Mouse (Mus musculus) MEL (cell line): Measurements from ENCODE around the gene Lpar6. TPM values are rescaled to one million over a fixed set of nuclear protein-coding genes. Genes with fewer than 3 reads are reported as not detected.

Experiments
- DNase-seq: peaks from one replicate; pipeline ENCODE4 v3.0.0; 2011; ENCODE audit warnings: low read depth, low spot score
- H3K27ac ChIP-seq: 2 replicates; pipeline ENCODE4 v1.5.1; 2012; ENCODE audit warnings: low read depth, mild to moderate bottlenecking, control low read depth, low read length, moderate library complexity; ENCODE audit not compliant: control insufficient read depth
- H3K27me3 ChIP-seq, 2 experiments: fragments of 150-350 bp in 1 of 2; sonication (generic) in 1 of 2; 2 replicates each; pipeline ENCODE4 v1.6.1; 2012; ENCODE audit warnings: low read length in 2 of 2, mild to moderate bottlenecking in 2 of 2, improper control_type of control experiment in 1 of 2, moderate library complexity in 1 of 2; ENCODE audit not compliant: insufficient read depth in 2 of 2, control insufficient read depth in 1 of 2
- H3K36me3 ChIP-seq, 2 experiments: 2 replicates each; pipeline ENCODE4 v1.6.1; 2012 to 2014; ENCODE audit warnings: low read length in 2 of 2, improper control_type of control experiment in 1 of 2, inconsistent platforms in 1 of 2, mild to moderate bottlenecking in 1 of 2; ENCODE audit not compliant: insufficient read depth in 2 of 2, control insufficient read depth in 1 of 2
- H3K4me1 ChIP-seq, 2 experiments: fragments of 150-350 bp in 1 of 2; sonication (generic) in 1 of 2; 2 replicates each; pipeline ENCODE4 v1.6.1; 2012; ENCODE audit warnings: low read length in 2 of 2, improper control_type of control experiment in 1 of 2, mild to moderate bottlenecking in 1 of 2; ENCODE audit not compliant: insufficient read depth in 2 of 2, control insufficient read depth in 1 of 2
- H3K4me3 ChIP-seq, 2 experiments: fragments of 150-350 bp in 1 of 2; sonication (generic) in 1 of 2; 2 replicates each; pipeline ENCODE4 v1.5.1; 2012; ENCODE audit warnings: low read depth in 2 of 2, low read length in 2 of 2, mild to moderate bottlenecking in 2 of 2, moderate library complexity in 2 of 2, control low read depth in 1 of 2, improper control_type of control experiment in 1 of 2; ENCODE audit not compliant: control insufficient read depth in 1 of 2, insufficient read depth in 1 of 2
- H3K79me2 ChIP-seq: 2 replicates; pipeline ENCODE4 v1.6.1; 2012; ENCODE audit warnings: mild to moderate bottlenecking, low read length, moderate library complexity; ENCODE audit not compliant: control insufficient read depth, poor library complexity, insufficient read depth
- H3K9ac ChIP-seq: 2 replicates; pipeline ENCODE4 v1.6.1; 2012; ENCODE audit warnings: low read depth, mild to moderate bottlenecking, control low read depth, low read length, moderate library complexity; ENCODE audit not compliant: control insufficient read depth, poor library complexity, severe bottlenecking
- H3K9me3 ChIP-seq: fragments of 150-350 bp; sonication (generic); replicated peaks from 2 replicates; pipeline ENCODE4 v1.6.1; 2012; ENCODE audit warnings: mild to moderate bottlenecking, low read length, improper control_type of control experiment, moderate library complexity; ENCODE audit not compliant: insufficient read depth
- BHLHE40 ChIP-seq: IDR thresholded peaks from 2 replicates; pipeline ENCODE4 v1.6.1; 2012; ENCODE audit warnings: low read depth, mild to moderate bottlenecking, inconsistent platforms, low read length, improper control_type of control experiment, borderline replicate concordance
- CHD2 ChIP-seq: IDR thresholded peaks from 2 replicates; pipeline ENCODE4 v1.6.1; 2011; ENCODE audit warnings: low read length, improper control_type of control experiment
- E2F4 ChIP-seq: IDR thresholded peaks from 2 replicates; pipeline ENCODE4 v1.6.1; 2011; ENCODE audit warnings: low read depth, low read length, improper control_type of control experiment, borderline replicate concordance
- ELF1 ChIP-seq: IDR thresholded peaks from 2 replicates; pipeline ENCODE4 v1.6.1; 2014; ENCODE audit warnings: low read depth, mild to moderate bottlenecking, inconsistent platforms, low read length, improper control_type of control experiment, moderate library complexity
- EP300 ChIP-seq, 2 experiments: IDR thresholded peaks; 2 replicates each; pipeline ENCODE4 v1.6.1; 2011; ENCODE audit warnings: improper control_type of control experiment in 2 of 2, low read length in 2 of 2, low read depth in 1 of 2, mild to moderate bottlenecking in 1 of 2
- GABPA ChIP-seq: IDR thresholded peaks from 2 replicates; pipeline ENCODE4 v1.6.1; 2012; ENCODE audit warnings: low read depth, mild to moderate bottlenecking, inconsistent platforms, low read length, improper control_type of control experiment, moderate library complexity
- GATA1 ChIP-seq: IDR thresholded peaks from 2 replicates; pipeline ENCODE4 v1.6.1; 2011; ENCODE audit warnings: low read depth, low read length, improper control_type of control experiment
- HCFC1 ChIP-seq: IDR thresholded peaks from 2 replicates; pipeline ENCODE4 v1.6.1; 2012; ENCODE audit warnings: low read depth, mild to moderate bottlenecking, inconsistent platforms, low read length, improper control_type of control experiment, moderate library complexity
- JUND ChIP-seq: IDR thresholded peaks from 2 replicates; pipeline ENCODE4 v1.6.1; 2011; ENCODE audit warnings: low read depth, mild to moderate bottlenecking, improper control_type of control experiment, low read length
- KAT2A ChIP-seq: conservative IDR thresholded peaks from 2 replicates; pipeline ENCODE4 v1.6.1; 2012; ENCODE audit warnings: low read depth, low read length, improper control_type of control experiment, inconsistent platforms
- MEF2A ChIP-seq: IDR thresholded peaks from 2 replicates; pipeline ENCODE4 v1.6.1; 2014; ENCODE audit warnings: low read depth, mild to moderate bottlenecking, inconsistent platforms, low read length, improper control_type of control experiment; ENCODE audit not compliant: poor library complexity, insufficient replicate concordance, severe bottlenecking; ENCODE audit errors: extremely low read depth
- MXI1 ChIP-seq: IDR thresholded peaks from 2 replicates; pipeline ENCODE4 v1.6.1; 2011; ENCODE audit warnings: mild to moderate bottlenecking, low read depth, low read length, improper control_type of control experiment
- NELFE ChIP-seq: IDR thresholded peaks from 2 replicates; pipeline ENCODE4 v1.6.1; 2011; ENCODE audit warnings: low read depth, low read length, improper control_type of control experiment
- POLR2A ChIP-seq, 2 experiments: IDR thresholded peaks; 2 replicates each; pipeline ENCODE4 v1.6.1; 2011 to 2012; ENCODE audit warnings: low read length in 2 of 2, mild to moderate bottlenecking in 2 of 2, control low read depth in 1 of 2, improper control_type of control experiment in 1 of 2, low read depth in 1 of 2, moderate library complexity in 1 of 2; ENCODE audit not compliant: control insufficient read depth in 1 of 2, insufficient read depth in 1 of 2, poor library complexity in 1 of 2
- POLR2AphosphoS2 ChIP-seq: IDR thresholded peaks from 2 replicates; pipeline ENCODE4 v1.6.1; 2011; ENCODE audit warnings: low read length, improper control_type of control experiment
- RCOR1 ChIP-seq: IDR thresholded peaks from 2 replicates; pipeline ENCODE4 v1.6.1; 2012; ENCODE audit warnings: low read depth, mild to moderate bottlenecking, inconsistent platforms, low read length, improper control_type of control experiment
- TAL1 ChIP-seq: IDR thresholded peaks from 2 replicates; pipeline ENCODE4 v1.6.1; 2012; ENCODE audit warnings: mild to moderate bottlenecking, inconsistent platforms, low read length, moderate library complexity, mixed read lengths
- TCF12 ChIP-seq: IDR thresholded peaks from 2 replicates; pipeline ENCODE4 v1.6.1; 2014; ENCODE audit warnings: low read depth, mild to moderate bottlenecking, inconsistent platforms, low read length, improper control_type of control experiment, moderate library complexity
- UBTF ChIP-seq: IDR thresholded peaks from 2 replicates; pipeline ENCODE4 v1.6.1; 2012; ENCODE audit warnings: low read depth, mild to moderate bottlenecking, inconsistent platforms, low read length, improper control_type of control experiment, moderate library complexity, borderline replicate concordance; ENCODE audit not compliant: insufficient read depth
- USF1 ChIP-seq: IDR thresholded peaks from 2 replicates; pipeline ENCODE4 v1.6.1; 2014; ENCODE audit warnings: low read depth, mild to moderate bottlenecking, inconsistent platforms, low read length, improper control_type of control experiment, moderate library complexity
- ZKSCAN1 ChIP-seq: IDR thresholded peaks from 2 replicates; pipeline ENCODE4 v1.6.1; 2012; ENCODE audit warnings: low read depth, mild to moderate bottlenecking, inconsistent platforms, low read length, improper control_type of control experiment, moderate library complexity
- ZMIZ1 ChIP-seq: IDR thresholded peaks from 2 replicates; pipeline ENCODE4 v1.6.1; 2012; ENCODE audit warnings: low read depth, mild to moderate bottlenecking, inconsistent platforms, low read length, improper control_type of control experiment, moderate library complexity
- polyA plus RNA-seq, 2 experiments: library from polyadenylated mRNA; stranded (reverse) in 1 of 2; unstranded in 1 of 2; fragments of >175 nt in 1 of 2; fragments of >200 nt in 1 of 2; gene quantifications; 2 replicates each; pipeline versions ENCODE4 v1.2.1 to v1.2.4; 2012; ENCODE audit warnings: low replicate concordance in 2 of 2, low read depth in 1 of 2; ENCODE audit not compliant: insufficient read length in 2 of 2, insufficient read depth in 1 of 2, missing spikeins in 1 of 2
- total RNA-seq: library from RNA; depleted of rRNA; stranded (reverse); fragments of 300-350 nt; gene quantifications from 2 replicates; pipeline ENCODE4 v1.2.3, GENCODE M21; 2012

Gene Lpar6
- total and polyA plus RNA-seq, 3 experiments: not detected

GRCm38 (mm10) chr14:73217062-73217461 lies 20.6 kb upstream of the Lpar6 start:
- Histone ChIP-seq H3K79me2 (no peaks in the 10 kb centered on the region), H3K4me3 (no peak overlapping the region), H3K36me3 (no peaks in the 10 kb centered on the region), H3K27me3 (no peaks in the 10 kb centered on the region), H3K27ac (no peak overlapping the region), H3K4me1 (no peaks in the 10 kb centered on the region), H3K9ac (no peak overlapping the region), H3K9me3 (no peaks in the 10 kb centered on the region)
- TF ChIP-seq RCOR1: no peak
- no peak for TF ChIP-seq CHD2
- no peak for TF ChIP-seq MEF2A
- TF ChIP-seq UBTF: no peak
- no peak for TF ChIP-seq TCF12
- no peak for TF ChIP-seq JUND
- DNase-seq: no peak

- Histone ChIP-seq H3K27ac (no peak overlapping the region), H3K27me3 (no peaks in the 10 kb centered on the region), H3K36me3 (no peaks in the 10 kb centered on the region), H3K4me3 (no peak overlapping the region), H3K9me3 (no peaks in the 10 kb centered on the region), H3K4me1 (peaks cover 0 to 2% of the 10 kb centered on the region in 2 experiments; a peak in 1 of 4 replicates), H3K79me2 (no peaks in the 10 kb centered on the region), H3K9ac (no peak overlapping the region)
- TF ChIP-seq HCFC1 (no peak), ZKSCAN1 (no peak)
- DNase-seq: peak; percentile 44
Measured at GRCm38 (mm10) chr14:73222316-73222970, 15.3 kb upstream of the Lpar6 start.

- no peak for DNase-seq
- H3K27me3 ChIP-seq: no peaks in the 10 kb centered on the region
- H3K4me1 ChIP-seq: peaks cover 0 to 2% of the 10 kb centered on the region in 2 experiments; a peak in 1 of 4 replicates
- H3K36me3 ChIP-seq: no peaks in the 10 kb centered on the region; a peak in 1 of 4 replicates
- H3K9ac ChIP-seq: no peak overlapping the region
- H3K9me3 ChIP-seq: no peaks in the 10 kb centered on the region
- no peak overlapping the region for H3K4me3 ChIP-seq
- TF ChIP-seq ZMIZ1: no peak
- TF ChIP-seq POLR2AphosphoS2: no peak
- TF ChIP-seq NELFE: no peak
- no peak for TF ChIP-seq MXI1
- TF ChIP-seq E2F4: no peak
- TF ChIP-seq EP300 (IDR thresholded peaks at IDR 0.05; ENCODE audit: low read depth in 1 of 2, low read length in 2 of 2): no peak
- TF ChIP-seq TCF12: no peak
- TF ChIP-seq ELF1: no peak
- no peak for TF ChIP-seq USF1
- TF ChIP-seq GATA1: no peak
- no peak for TF ChIP-seq KAT2A
- no peak for TF ChIP-seq MEF2A
- no peak for TF ChIP-seq TAL1
- TF ChIP-seq POLR2A (IDR thresholded peaks at IDR 0.05; ENCODE audit: control insufficient read depth in 1 of 2, insufficient read depth in 1 of 2, low read depth in 1 of 2, low read length in 2 of 2, poor library complexity in 1 of 2): no peak
- no peak for TF ChIP-seq BHLHE40
- TF ChIP-seq RCOR1: no peak
- TF ChIP-seq GABPA: no peak
- no peak overlapping the region for H3K27ac ChIP-seq
- H3K79me2 ChIP-seq: no peaks in the 10 kb centered on the region
Measured at GRCm38 (mm10) chr14:73226346-73226745, 11.3 kb upstream of the Lpar6 start.
